Mouse (Mus musculus) lung, adult 2 months (tissue): Measurements from ENCODE around the gene Lrr1.

Source experiments
- CTCF ChIP-seq: fragments of 200-500 bp; IDR thresholded peaks from 2 replicates; pipeline ENCODE4 v1.5.1; 2011; ENCODE audit warnings: mild to moderate bottlenecking, low read length, control low read depth; ENCODE audit not compliant: insufficient read depth
- POLR2A ChIP-seq: fragments of 200-500 bp; IDR thresholded peaks from 2 replicates; pipeline ENCODE4 v1.6.1; 2011; ENCODE audit warnings: low read depth, mild to moderate bottlenecking, control low read depth, low read length, borderline replicate concordance; ENCODE audit errors: extremely low read depth

- TF ChIP-seq CTCF (no peak), POLR2A (no peak)
Observed at GRCm38 (mm10) chr12:69185371-69185770, 16.8 kb downstream of the Lrr1 start.
